Mouse (Mus musculus) forebrain, embryonic 13.5 days (tissue): Measurements from ENCODE around the gene Myh7b. TPM values are rescaled to one million over a fixed set of nuclear protein-coding genes. Genes with fewer than 3 reads are reported as not detected.

Experiments used
- ATAC-seq: fragments of 200-750 bp; cut with Nextera tagmentation; 2 replicates; pipeline ENCODE4 v1.8.0; 2017
- H3K27ac ChIP-seq: fragments of 300-500 bp; sonication (generic); 2 replicates; pipeline ENCODE4 v1.5.1; 2015; ENCODE audit warnings: inconsistent platforms, mild to moderate bottlenecking, moderate library complexity
- H3K27me3 ChIP-seq: fragments of 300-500 bp; sonication (generic); 2 replicates; pipeline ENCODE4 v1.6.1; 2015; ENCODE audit warnings: mild to moderate bottlenecking, inconsistent platforms
- H3K36me3 ChIP-seq: fragments of 300-500 bp; sonication (generic); 2 replicates; pipeline ENCODE4 v1.6.1; 2015; ENCODE audit warnings: mild to moderate bottlenecking, inconsistent platforms; ENCODE audit not compliant: poor library complexity, severe bottlenecking
- H3K4me1 ChIP-seq: fragments of 300-500 bp; sonication (generic); 2 replicates; pipeline ENCODE4 v1.6.1; 2015; ENCODE audit warnings: inconsistent platforms
- H3K4me2 ChIP-seq: fragments of 300-500 bp; sonication (generic); 2 replicates; pipeline ENCODE4 v1.6.1; 2015; ENCODE audit warnings: inconsistent platforms, mild to moderate bottlenecking, moderate library complexity
- H3K4me3 ChIP-seq: fragments of 300-500 bp; sonication (generic); 2 replicates; pipeline ENCODE4 v1.5.1; 2015; ENCODE audit warnings: mild to moderate bottlenecking, inconsistent platforms
- H3K9ac ChIP-seq: fragments of 300-500 bp; sonication (generic); 2 replicates; pipeline ENCODE4 v1.6.1; 2015; ENCODE audit warnings: mild to moderate bottlenecking, inconsistent platforms
- H3K9me3 ChIP-seq: fragments of 300-500 bp; sonication (generic); replicated peaks from 2 replicates; pipeline ENCODE4 v1.6.1; 2016; ENCODE audit warnings: inconsistent platforms
- WGBS: fragments of 180-500 bp; shearing (Covaris S2); methylation state at CpG from one replicate; pipeline ENCODE4 v1.1.7; 2015; 5-methylcytosine and 5-hydroxymethylcytosine counted together
- polyA plus RNA-seq: library from polyadenylated mRNA; unstranded; fragments of >200 nt; fragmentation: Nextera tagmentation; extraction: Ambion mirVana; gene quantifications from 2 replicates; pipeline ENCODE4 v1.2.1, GENCODE M21; 2015

Myh7b gene
- 0.28 and 0.61 TPM in 2 replicates for polyA plus RNA-seq

DNA sequence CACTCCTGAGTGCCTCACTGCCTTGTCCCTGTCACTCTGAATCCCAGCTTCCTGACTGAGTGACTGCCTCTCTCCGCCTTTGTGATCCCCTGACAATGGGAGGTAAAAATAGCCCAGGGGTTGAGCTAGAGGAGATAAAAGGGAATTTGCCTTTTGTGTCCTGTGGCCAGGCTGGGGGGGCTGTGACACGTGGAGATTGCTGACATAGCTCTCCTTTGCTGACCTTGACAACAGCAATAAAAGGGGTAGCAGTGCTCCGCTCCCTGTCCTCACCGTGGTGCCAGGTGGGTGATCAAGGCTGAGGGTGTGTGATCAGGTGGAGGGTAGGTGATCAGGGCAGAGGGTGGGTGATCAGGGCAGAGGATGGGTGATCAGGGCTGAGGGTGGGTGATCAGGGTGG, at the start of gene Myh7b:
Gene Myh7b, plus strand, starts transcription at position 235 of the 400 bp plus-strand sequence.
- 32% methylated on average over 4 of the region's 4 CpGs for WGBS
- no peak within 1 kb of the TSS for H3K4me3 ChIP-seq
- 0 out of 2 replicates have a peak, but pooled peaks cover 9% of the 10 kb centered on the region for H3K27me3 ChIP-seq
- no peak within 1 kb of the TSS for H3K9ac ChIP-seq
- no peak within 1 kb of the TSS for H3K27ac ChIP-seq
- ATAC-seq: no peak
- H3K4me1 ChIP-seq: peaks cover 7% of the 10 kb centered on the region
- no peaks in the 10 kb centered on the region for H3K36me3 ChIP-seq
- H3K9me3 ChIP-seq: no peaks in the 10 kb centered on the region
- no peak within 1 kb of the TSS for H3K4me2 ChIP-seq

DNA sequence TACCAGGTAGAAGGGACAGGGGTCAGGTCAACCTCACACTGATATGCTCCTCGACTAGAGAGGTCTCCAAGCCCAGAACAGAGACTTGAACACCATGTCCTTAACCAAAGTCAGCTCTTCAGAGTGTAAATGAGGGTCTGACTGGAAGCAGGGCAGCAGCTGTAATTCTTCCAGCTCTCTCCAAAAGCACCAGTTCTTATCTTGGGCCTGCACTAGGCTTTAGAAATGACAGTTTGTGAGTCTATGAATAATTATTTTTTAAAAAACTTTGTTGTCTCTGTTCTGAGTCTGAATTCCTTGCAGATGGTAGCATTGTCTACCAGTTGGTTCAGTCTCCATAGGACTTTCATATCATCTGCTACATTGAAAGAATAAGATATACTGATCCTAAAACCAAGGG, 48.8 kb upstream of the Myh7b start:
- Histone ChIP-seq H3K27ac (no peak overlapping the region), H3K36me3 (peaks cover 39% of the 10 kb centered on the region; the same call in 1 of the 2 replicates), H3K9me3 (no peaks in the 10 kb centered on the region), H3K4me2 (no peak overlapping the region), H3K4me1 (no peaks in the 10 kb centered on the region), H3K4me3 (no peak overlapping the region), H3K9ac (no peak overlapping the region), H3K27me3 (no peaks in the 10 kb centered on the region)
- WGBS: 66% methylated on average over 1 of the region's 1 CpGs
- no peak for ATAC-seq

DNA sequence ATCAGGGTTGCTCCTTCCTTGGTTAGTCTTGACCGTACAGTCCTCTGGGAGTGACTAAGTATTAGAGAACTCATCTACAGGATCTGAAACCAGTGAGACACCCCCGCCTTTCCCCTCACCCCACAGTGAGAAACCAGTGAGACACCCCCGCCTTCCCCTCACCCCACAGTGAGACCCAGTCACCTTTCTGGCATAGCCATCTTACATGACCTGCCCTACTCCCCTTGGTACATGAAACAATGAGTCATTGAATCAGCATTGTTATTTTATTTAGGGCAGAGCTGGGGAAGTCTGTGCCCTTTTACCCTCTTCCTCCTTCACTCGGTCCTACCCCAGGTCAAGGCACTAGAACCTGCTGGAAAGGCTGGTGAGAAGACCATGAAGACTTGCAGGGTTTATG, 48.1 kb upstream of the Myh7b start:
- Histone ChIP-seq H3K27me3 (no peaks in the 10 kb centered on the region), H3K36me3 (peaks cover 39% of the 10 kb centered on the region; the same call in 1 of the 2 replicates), H3K4me2 (no peak overlapping the region), H3K9ac (no peak overlapping the region), H3K4me1 (no peaks in the 10 kb centered on the region), H3K27ac (no peak overlapping the region), H3K4me3 (no peak overlapping the region), H3K9me3 (no peaks in the 10 kb centered on the region)
- ATAC-seq: no peak
- 81% methylated on average over 4 of the region's 4 CpGs for WGBS

DNA sequence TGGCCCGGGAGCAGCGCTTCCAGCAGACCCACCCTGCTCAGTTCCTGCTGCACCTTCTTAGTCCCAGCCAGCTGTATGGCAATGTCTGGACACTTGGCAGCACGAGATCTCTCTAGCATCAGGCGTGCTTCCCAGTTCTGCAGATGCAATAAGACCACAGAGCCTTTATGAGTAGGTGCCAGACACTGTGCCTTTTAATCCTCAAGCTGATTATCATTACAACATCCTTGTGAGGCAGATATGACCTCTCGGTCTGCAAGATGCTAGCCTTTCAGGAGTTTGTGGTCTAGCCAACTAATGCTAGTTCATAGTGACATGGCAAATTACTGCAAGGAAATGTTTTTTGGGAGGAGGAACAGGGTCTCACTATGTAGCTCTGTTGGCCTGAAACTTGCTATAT, 43.3 kb upstream of the Myh7b start:
- H3K36me3 ChIP-seq: 0 out of 2 replicates have a peak, but pooled peaks cover 14% of the 10 kb centered on the region
- WGBS: 87% methylated on average over 5 of the region's 5 CpGs
- H3K4me2 ChIP-seq: no peak overlapping the region
- H3K9ac ChIP-seq: no peak overlapping the region
- no peak overlapping the region for H3K27ac ChIP-seq
- no peak for ATAC-seq
- no peak overlapping the region for H3K4me3 ChIP-seq
- H3K9me3 ChIP-seq: no peaks in the 10 kb centered on the region
- H3K4me1 ChIP-seq: peaks cover 11% of the 10 kb centered on the region
- H3K27me3 ChIP-seq: no peaks in the 10 kb centered on the region

DNA sequence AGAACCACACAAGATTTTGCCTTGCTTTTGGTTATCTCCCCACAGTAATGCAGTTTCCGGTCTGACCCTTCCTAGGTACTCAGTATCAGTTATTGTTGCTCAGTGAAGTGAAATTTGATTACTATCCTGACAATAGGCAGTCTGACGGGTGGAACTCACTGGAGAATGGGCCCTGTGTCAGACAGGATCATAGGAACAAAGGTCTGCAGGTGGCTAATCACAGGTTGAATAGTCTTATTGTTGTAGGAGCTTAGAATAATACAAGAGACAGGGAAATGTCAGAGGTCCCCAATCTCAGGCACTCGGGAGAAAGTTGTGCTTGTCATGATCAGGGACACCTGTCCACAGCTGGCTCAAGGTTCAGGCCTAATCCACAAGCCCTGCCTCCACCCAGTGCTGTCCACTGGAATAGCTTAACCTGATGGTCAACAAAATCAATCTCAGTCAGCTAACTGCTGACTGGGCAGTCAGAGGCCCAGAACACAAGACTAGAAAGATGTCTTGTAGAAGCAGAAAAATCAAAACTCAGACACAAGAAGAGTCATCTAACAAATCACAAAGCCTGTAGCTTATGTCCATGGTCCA, 41.7 kb upstream of the Myh7b start:
- ATAC-seq: no peak
- 4% methylated on average over 3 of the region's 3 CpGs for WGBS
- H3K9me3 ChIP-seq: no peaks in the 10 kb centered on the region
- no peaks in the 10 kb centered on the region for H3K27me3 ChIP-seq
- no peak overlapping the region for H3K27ac ChIP-seq
- H3K4me3 ChIP-seq: no peak overlapping the region
- H3K36me3 ChIP-seq: 0 out of 2 replicates have a peak, but pooled peaks cover 4% of the 10 kb centered on the region
- H3K4me2 ChIP-seq: no peak overlapping the region
- peaks cover 11% of the 10 kb centered on the region for H3K4me1 ChIP-seq
- no peak overlapping the region for H3K9ac ChIP-seq

DNA sequence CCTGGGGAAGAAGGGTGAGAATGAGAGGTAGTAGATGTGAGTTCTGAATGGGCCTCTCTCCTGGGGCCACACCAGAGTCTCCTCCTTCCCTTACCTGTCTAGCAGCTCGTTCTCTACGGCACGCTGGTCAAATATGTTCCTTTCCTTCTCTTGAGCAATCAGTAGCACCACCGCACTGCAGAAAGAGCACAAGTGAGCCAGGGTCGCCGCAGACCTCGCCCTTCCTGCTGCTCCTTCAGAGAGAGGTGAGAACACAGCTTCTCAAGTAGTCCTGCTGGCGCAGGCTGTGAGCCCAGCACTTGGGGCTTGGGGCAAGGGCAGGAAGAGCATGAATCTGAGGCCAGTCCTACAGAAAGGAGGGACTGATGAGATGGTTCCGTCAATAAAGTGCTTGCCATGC, 38.0 kb upstream of the Myh7b start:
- ATAC-seq: no peak

DNA sequence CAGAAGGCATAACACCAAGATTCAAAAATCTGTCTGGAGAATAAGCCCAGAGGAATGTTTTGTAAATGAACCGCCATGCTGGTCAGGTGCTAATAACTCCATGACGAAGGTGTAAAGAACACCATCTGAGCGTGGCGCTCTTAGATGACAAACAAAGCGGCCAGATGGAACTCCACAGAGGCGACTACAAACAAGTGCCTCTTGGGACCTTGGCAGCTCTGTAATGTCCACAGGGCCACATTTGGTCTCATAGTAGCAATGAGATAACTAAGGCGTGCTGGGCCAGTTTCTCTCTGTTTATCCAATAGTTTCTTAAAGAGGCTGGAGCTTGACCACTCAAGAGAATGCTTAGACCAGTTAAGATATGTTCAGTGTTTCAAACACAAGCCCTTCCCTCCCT, 37.0 kb upstream of the Myh7b start:
- H3K9me3 ChIP-seq: no peaks in the 10 kb centered on the region
- no peaks in the 10 kb centered on the region for H3K27me3 ChIP-seq
- 0 out of 2 replicates have a peak, but pooled peaks cover 11% of the 10 kb centered on the region for H3K36me3 ChIP-seq
- 91% methylated on average over 7 of the region's 7 CpGs for WGBS
- H3K27ac ChIP-seq: no peak overlapping the region
- peaks cover 11% of the 10 kb centered on the region for H3K4me1 ChIP-seq
- H3K4me3 ChIP-seq: no peak overlapping the region
- no peak overlapping the region for H3K4me2 ChIP-seq
- ATAC-seq: no peak
- H3K9ac ChIP-seq: no peak overlapping the region

More for the DNA sequence above, 38.0 kb upstream of the Myh7b start:
- Histone ChIP-seq H3K4me3 (no peak overlapping the region), H3K4me1 (peaks cover 11% of the 10 kb centered on the region), H3K36me3 (0 out of 2 replicates have a peak, but pooled peaks cover 7% of the 10 kb centered on the region), H3K9ac (no peak overlapping the region), H3K27ac (no peak overlapping the region), H3K27me3 (no peaks in the 10 kb centered on the region), H3K9me3 (no peaks in the 10 kb centered on the region), H3K4me2 (no peak overlapping the region)
- 88% methylated on average over 9 of the region's 9 CpGs for WGBS

DNA sequence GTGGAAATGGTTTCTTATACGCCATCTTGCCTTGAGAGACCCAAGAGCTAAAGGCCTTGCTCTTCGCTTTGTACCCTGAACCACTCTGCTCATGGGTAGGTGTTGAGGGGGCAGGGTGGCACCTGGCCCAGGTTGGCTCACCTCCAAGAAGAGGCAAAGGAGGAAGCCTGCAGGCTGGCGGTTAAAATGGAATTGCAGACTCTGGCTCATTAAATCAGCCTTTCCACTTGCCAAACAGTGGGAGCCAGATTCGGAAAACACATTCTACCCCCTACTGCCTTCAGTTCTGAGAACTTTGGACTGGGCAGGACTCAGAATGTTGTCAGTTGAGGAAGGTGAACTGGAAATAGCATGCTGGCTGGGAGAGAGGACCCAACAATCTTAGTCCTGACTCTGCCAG, 36.3 kb upstream of the Myh7b start:
- Histone ChIP-seq H3K9ac (no peak overlapping the region), H3K4me2 (no peak overlapping the region), H3K27ac (no peak overlapping the region), H3K27me3 (no peaks in the 10 kb centered on the region), H3K9me3 (no peaks in the 10 kb centered on the region), H3K4me3 (no peak overlapping the region), H3K36me3 (0 out of 2 replicates have a peak, but pooled peaks cover 11% of the 10 kb centered on the region), H3K4me1 (peaks cover 4% of the 10 kb centered on the region)
- ATAC-seq: no peak
- 65% methylated on average over 4 of the region's 4 CpGs for WGBS

DNA sequence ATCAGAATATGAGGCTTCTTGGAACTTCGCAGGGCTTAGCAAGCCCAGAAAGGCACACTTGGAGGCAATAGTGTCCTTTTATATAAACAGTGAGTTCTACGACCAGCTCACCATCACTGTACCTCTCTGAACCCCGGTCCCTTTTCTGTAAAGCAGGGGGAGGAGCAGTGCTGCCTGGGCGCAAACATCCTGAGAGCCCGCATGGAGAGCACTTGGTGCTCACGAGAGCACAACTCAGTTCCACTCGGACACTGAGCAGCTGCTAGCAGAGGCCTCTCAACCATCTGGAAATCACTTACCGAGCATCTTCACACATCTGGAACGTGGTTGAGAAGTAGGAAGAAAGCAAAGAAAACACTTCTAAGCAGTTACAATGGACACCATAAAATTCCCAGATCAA, 34.4 kb upstream of the Myh7b start:
- H3K9me3 ChIP-seq: no peaks in the 10 kb centered on the region
- H3K27me3 ChIP-seq: no peaks in the 10 kb centered on the region
- no peak overlapping the region for H3K27ac ChIP-seq
- 90% methylated on average over 9 of the region's 9 CpGs for WGBS
- H3K36me3 ChIP-seq: 0 out of 2 replicates have a peak, but pooled peaks cover 11% of the 10 kb centered on the region
- H3K4me1 ChIP-seq: no peaks in the 10 kb centered on the region; the same call in 1 of the 2 replicates
- no peak overlapping the region for H3K9ac ChIP-seq
- H3K4me2 ChIP-seq: no peak overlapping the region
- no peak for ATAC-seq
- no peak overlapping the region for H3K4me3 ChIP-seq

DNA sequence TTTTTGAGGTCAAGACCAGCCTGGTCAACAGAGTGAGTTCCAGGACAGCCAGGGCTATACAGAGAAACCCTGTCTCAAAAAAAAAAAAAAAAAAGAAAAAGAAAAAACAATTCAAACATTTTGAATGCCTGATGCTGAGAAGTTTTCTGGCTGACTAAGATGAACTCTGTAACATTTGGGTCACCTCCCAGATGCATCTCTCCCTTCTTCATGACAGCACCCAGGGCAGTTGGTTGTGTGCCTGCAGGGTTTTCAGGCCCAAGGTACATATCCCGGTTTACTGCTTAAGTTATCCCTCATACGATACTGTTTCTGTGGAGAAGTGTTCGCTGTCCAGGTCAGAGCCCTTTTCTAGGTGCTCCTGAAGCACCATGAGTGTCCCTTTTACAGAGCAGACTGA, 30.7 kb upstream of the Myh7b start:
- ATAC-seq: no peak
- 94% methylated on average over 3 of the region's 3 CpGs for WGBS
- Histone ChIP-seq H3K4me2 (no peak overlapping the region), H3K9ac (no peak overlapping the region), H3K4me1 (peaks cover 2% of the 10 kb centered on the region; the same call in 1 of the 2 replicates), H3K9me3 (no peaks in the 10 kb centered on the region), H3K36me3 (0 out of 2 replicates have a peak, but pooled peaks cover 11% of the 10 kb centered on the region), H3K4me3 (no peak overlapping the region), H3K27me3 (no peaks in the 10 kb centered on the region), H3K27ac (no peak overlapping the region)

DNA sequence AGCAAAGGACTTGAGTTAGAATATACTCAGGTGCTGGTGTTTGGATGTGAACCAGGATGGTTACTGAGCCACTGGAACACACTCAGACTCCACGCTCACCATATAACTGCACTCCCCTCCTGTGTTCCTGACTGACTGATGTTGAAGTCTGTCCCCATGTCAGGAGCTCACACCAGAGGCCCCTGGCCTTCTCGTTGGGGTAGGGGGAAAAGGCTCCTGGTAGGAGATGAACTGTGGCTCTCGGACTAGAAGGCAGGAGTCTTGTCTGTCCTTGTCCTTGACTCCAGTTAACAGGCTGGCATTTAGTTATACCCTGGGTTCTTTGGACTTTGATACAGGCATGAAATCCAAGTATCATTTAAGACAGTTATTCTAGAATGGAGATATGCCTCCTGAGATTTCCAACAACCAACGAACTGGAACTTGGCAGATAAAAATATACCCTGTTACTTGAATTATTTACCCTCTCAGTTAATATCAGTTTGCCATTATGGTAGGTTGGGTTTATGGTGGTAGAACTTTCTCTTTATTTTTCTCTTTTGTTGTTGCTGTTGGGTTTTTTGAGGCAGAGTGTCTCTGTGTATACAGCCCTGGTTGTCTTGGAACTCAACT, 28.5 kb upstream of the Myh7b start:
- H3K4me3 ChIP-seq: no peak overlapping the region
- no peak overlapping the region for H3K27ac ChIP-seq
- ATAC-seq: no peak
- no peak overlapping the region for H3K9ac ChIP-seq
- no peaks in the 10 kb centered on the region for H3K9me3 ChIP-seq
- H3K27me3 ChIP-seq: no peaks in the 10 kb centered on the region
- H3K36me3 ChIP-seq: 0 out of 2 replicates have a peak, but pooled peaks cover 4% of the 10 kb centered on the region
- 78% methylated on average over 4 of the region's 4 CpGs for WGBS
- peaks cover 3% of the 10 kb centered on the region; the same call in 1 of the 2 replicates for H3K4me1 ChIP-seq
- no peak overlapping the region for H3K4me2 ChIP-seq

DNA sequence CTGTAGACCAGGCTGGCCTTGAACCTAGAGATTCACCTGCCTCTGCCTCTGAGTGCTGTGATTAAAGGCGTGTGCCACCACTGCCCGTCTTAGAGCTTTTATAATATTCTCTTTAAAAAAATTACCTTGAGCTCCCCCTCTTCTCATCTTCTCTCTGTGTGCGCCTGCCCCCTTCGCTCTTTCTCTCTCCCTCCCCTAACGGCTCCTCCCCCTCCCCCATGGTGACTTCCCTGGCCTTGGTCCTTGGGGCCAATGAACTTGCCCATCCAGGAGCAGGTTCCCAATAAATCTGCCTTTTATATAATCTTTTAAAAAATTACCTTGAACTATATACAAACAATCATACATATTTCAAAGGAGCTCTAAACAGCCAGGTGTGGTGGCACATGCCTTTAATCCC, 28.0 kb upstream of the Myh7b start:
- Histone ChIP-seq H3K9me3 (no peaks in the 10 kb centered on the region), H3K27ac (no peak overlapping the region), H3K36me3 (0 out of 2 replicates have a peak, but pooled peaks cover 4% of the 10 kb centered on the region), H3K27me3 (no peaks in the 10 kb centered on the region), H3K4me1 (peaks cover 3% of the 10 kb centered on the region; the same call in 1 of the 2 replicates), H3K4me2 (no peak overlapping the region), H3K4me3 (no peak overlapping the region), H3K9ac (no peak overlapping the region)
- no peak for ATAC-seq
- WGBS: 92% methylated on average over 5 of the region's 5 CpGs
